Mouse (Mus musculus): ENCODE results near the gene Cabp2.
"Not testable (repeated sequence)": the region's sequence is repeated elsewhere in the genome, so short reads cannot be mapped to it uniquely, and the experiment has no call there.

Cabp2 gene

DNA sequence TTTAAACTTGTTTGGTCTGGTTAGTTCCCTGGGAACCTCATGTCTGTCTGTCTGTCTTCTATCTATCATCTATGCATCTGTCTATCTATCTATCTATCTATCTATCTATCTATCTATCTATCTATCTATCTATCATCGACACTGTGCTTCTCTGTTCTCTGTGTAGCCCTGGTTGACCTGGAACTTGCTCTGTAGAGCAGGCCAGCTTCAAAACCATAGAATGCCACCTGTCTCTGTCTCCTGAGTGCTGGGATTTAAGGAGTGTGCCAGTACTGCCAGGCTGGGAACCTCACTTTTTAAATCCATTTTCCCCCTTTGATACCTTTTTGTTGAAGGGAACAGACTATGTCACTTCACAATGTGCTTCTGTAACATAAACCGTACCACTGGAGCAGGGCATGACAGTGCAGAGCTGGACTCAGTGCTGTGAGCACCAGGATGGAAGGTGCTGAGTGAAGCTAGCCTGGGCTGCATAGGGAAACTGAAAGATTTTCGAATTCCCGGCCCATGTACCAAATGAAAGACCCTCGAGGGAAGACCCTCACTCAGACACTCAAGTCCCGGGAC lies 20.4 kb upstream of the Cabp2 start:
- CTCF ChIA-PET: interaction anchor here in 3 of 4 experiments (0.6 to 1.6 kb wide), 6 partner anchors 9 to 767 kb away, joined by 3 to 7 read pairs (median 4); no protein-coding TSS in a partner anchor
- POLR2A ChIA-PET: interaction anchor here in 2 of 4 experiments (1.1 to 6.3 kb wide), 5 partner anchors 9 to 36 kb away, joined by 3 to 109 read pairs (median 4); partner anchors contain the start of genes Gstp2 (in 2 of the 2) and Cdk2ap2 (in 1 of the 2)

DNA sequence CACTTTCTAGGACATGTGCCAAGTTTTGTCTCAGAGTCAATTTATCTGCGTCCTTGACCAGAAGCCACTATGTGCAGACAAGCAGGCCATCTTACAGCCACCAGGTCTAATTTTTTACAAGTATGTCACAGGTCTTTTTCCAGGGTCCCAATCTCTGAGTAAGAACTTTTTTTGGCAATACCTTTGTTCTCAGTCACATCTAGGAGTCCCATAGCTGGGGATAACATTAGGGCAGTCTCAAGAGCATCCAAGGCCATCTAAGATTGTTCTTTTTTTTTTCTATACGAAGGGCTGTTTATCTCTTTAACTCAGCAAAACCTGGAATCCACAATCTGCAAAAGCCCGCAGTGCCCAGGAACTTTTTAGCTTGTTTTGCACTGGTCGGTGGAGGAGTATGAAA lies 18.0 kb upstream of the Cabp2 start:
- POLR2A ChIA-PET, CTCF ChIA-PET: not testable (repeated sequence)

DNA sequence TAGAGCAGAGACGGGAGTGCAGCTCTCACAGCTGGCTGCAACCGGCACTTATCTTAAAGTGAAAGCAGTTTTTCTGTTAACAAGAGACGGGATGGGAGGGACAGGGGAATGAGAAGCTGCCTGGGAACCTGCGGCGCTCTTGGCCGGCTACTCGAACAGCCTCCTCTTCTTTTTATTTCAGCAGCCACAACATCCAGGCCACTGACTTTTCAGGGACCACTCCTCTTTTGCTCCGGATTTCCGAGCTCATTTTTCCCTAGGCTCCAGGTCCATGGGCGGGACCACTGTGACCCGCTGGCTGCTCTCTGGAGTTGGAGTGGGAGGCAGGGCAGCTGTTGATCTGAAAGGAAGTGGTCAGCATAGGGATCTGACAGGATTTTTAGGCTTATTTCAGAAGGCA lies 16.9 kb upstream of the Cabp2 start:
- POLR2A ChIA-PET, CTCF ChIA-PET: not testable (repeated sequence)

DNA sequence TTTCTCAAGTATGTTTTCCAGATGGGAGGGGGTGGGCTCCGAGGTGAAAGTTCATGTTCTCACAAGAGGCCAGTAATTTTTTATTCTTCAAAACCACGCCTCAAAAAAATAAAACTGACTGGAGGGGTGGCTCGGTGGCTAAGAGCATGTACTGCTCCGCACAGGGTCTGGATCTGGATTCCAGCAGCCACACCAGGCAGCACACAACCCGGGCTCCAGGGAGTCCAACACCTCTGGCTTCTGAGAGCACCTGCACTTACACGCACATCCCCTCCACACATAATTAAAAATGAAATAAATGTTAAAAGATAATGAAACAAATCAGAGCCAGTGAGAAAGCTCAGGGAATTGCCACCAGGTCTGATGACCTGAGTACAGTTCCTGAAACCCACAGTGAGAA lies 15.1 kb upstream of the Cabp2 start:
- ChIA-PET CTCF (no interaction called here), POLR2A (no interaction called here)

GRCm38 (mm10) chr19:4066877-4067276 lies 14.5 kb upstream of the Cabp2 start:
- POLR2A ChIA-PET: interaction anchor here in 2 of 4 experiments (1.5 to 2.7 kb wide), 3 partner anchors 10 to 24 kb away, joined by 4 to 13 read pairs (median 8); no protein-coding TSS in a partner anchor
- CTCF ChIA-PET: interaction anchor here in 1 of 4 experiments (1.2 kb wide), 1 partner anchor 8 kb away, joined by 3 read pairs; no protein-coding TSS in a partner anchor

GRCm38 (mm10) chr19:4068242-4068641 lies 13.1 kb upstream of the Cabp2 start:
- POLR2A ChIA-PET: interaction anchor here in 3 of 4 experiments (0.9 to 2.7 kb wide), 13 partner anchors 9 to 162 kb away, joined by 3 to 13 read pairs (median 4); partner anchors contain the start of genes Cabp2 (in 1 of the 3), Cdk2ap2 (in 1 of the 3), Gstp3 (in 1 of the 3) and Rad9a (in 1 of the 3)
- CTCF ChIA-PET: interaction anchor here in 2 of 4 experiments (0.9 to 2.2 kb wide), 4 partner anchors 10 to 16 kb away, joined by 3 to 6 read pairs (median 4); no protein-coding TSS in a partner anchor

DNA sequence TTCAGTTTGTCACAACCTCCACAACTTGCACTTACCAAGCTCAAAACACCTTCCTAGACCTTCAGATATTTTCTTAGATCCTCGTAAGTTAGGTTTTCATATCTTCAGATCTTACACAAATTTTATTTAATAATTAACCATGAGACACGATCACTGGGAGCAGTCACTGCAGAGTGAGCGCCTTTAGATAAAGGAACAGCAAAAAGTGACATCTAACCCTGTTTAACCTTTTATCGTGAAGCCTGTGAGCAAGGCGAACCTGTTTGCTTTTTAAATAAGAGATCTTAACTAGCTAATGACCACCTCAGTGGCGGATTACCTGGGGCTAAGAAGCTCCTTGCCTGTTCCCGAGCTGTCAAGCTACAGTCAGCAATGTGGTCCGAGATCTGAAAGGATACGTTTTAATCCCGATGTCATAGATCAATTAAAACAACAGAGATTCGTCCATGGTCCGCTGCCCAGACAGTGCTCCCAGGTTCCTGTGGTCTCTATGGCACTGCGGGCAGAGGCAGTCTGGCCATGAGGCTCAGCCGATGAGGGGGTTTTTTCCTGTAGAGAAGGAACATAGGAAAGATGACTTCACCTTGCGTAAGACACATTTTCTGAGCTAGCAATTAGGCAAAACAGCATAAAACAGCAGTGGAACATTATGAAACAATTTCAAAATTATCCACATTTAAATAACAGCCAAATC lies 12.5 kb upstream of the Cabp2 start:
- POLR2A ChIA-PET: interaction anchor here in 2 of 4 experiments (0.9 to 2.7 kb wide), 9 partner anchors 9 to 133 kb away, joined by 3 to 13 read pairs (median 5); partner anchors contain the start of genes Cabp2 (in 1 of the 2), Cdk2ap2 (in 1 of the 2), Gstp3 (in 1 of the 2) and Rad9a (in 1 of the 2)
- CTCF ChIA-PET: interaction anchor here in 2 of 4 experiments (0.9 to 2.2 kb wide), 3 partner anchors 12 to 17 kb away, joined by 3 to 6 read pairs (median 5); no protein-coding TSS in a partner anchor

DNA sequence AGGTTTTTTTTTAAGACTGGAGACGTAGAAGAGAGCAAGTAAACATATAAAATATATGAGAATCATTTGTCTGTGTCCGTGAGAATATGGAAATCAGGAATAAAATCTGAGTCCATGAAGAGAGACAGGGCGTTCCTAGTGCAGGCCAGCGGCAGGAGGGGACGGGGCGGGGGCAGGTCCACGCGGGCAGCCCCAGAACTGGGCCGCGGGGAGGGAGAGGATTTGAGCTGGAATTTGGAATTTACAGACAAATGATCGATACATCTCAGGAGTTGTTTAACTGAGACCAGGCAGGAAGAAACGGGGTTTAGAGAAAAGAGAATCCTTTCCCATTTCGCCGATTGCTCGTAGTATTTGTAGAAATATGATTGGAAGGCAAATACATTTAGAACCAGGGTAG lies 11.1 kb upstream of the Cabp2 start:
- POLR2A ChIA-PET: interaction anchor here in 2 of 4 experiments (0.7 to 1.2 kb wide), 4 partner anchors 10 to 57 kb away, joined by 3 to 4 read pairs (median 4); partner anchors contain the start of genes Cdk2ap2 (in 1 of the 2) and Ndufv1 (in 1 of the 2)
- CTCF ChIA-PET: no interaction called here

- POLR2A ChIA-PET: interaction anchor here in 2 of 4 experiments (0.7 to 1.2 kb wide), 4 partner anchors 10 to 58 kb away, joined by 3 to 4 read pairs (median 4); partner anchors contain the start of genes Cdk2ap2 (in 1 of the 2) and Ndufv1 (in 1 of the 2)
- CTCF ChIA-PET: no interaction called here
These were observed 10.6 kb upstream of the Cabp2 start for GRCm38 (mm10) chr19:4070756-4071155.

GRCm38 (mm10) chr19:4071406-4071805 lies 10.0 kb upstream of the Cabp2 start:
- POLR2A ChIA-PET: interaction anchor here in 1 of 4 experiments (1.1 kb wide), 1 partner anchor 25 kb away, joined by 4 read pairs; the partner anchor contains the start of gene Cdk2ap2
- CTCF ChIA-PET: no interaction called here

GRCm38 (mm10) chr19:4072706-4073424 lies 8.5 kb upstream of the Cabp2 start:
- POLR2A ChIA-PET: interaction anchor here in 3 of 4 experiments (0.8 to 1.8 kb wide), 4 partner anchors 15 to 156 kb away, joined by 3 to 7 read pairs (median 3); partner anchors contain the start of genes Gm49405 (in 1 of the 3) and Nudt8 (in 1 of the 3)
- CTCF ChIA-PET: interaction anchor here in 1 of 4 experiments (0.7 kb wide), 1 partner anchor 22 kb away, joined by 4 read pairs; no protein-coding TSS in a partner anchor

DNA sequence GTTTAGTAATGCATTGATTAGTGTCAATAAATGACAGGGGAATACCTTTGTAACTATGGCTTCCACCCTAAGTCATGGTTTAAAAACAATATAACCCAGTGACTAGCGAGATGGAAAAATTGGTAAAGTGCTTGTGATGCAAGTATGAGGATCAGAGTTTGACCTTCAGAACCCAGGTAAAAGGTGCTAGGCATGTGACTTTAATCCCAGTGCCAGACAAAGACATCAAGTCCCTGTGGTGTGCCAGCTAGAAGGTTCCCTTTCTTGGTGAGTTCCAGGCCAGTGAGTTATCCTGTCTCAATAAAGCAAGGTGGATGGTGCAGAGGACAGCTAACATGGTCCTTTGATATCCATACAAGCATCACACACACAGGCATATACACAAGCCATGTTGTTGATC lies 5.8 kb upstream of the Cabp2 start:
- ChIA-PET POLR2A (no interaction called here), CTCF (no interaction called here)

- ChIA-PET CTCF (interaction anchor here in 1 of 4 experiments (0.6 kb wide), 1 partner anchor 107 kb away, joined by 3 read pairs; the partner anchor contains the start of gene Aldh3b2), POLR2A (interaction anchor here in 2 of 4 experiments (1.0 to 1.5 kb wide), 3 partner anchors 14 to 28 kb away, joined by 3 read pairs; partner anchors contain the start of gene Cdk2ap2 (in 1 of the 2))
These were observed 1.8 kb upstream of the Cabp2 start for GRCm38 (mm10) chr19:4079594-4079993.

DNA sequence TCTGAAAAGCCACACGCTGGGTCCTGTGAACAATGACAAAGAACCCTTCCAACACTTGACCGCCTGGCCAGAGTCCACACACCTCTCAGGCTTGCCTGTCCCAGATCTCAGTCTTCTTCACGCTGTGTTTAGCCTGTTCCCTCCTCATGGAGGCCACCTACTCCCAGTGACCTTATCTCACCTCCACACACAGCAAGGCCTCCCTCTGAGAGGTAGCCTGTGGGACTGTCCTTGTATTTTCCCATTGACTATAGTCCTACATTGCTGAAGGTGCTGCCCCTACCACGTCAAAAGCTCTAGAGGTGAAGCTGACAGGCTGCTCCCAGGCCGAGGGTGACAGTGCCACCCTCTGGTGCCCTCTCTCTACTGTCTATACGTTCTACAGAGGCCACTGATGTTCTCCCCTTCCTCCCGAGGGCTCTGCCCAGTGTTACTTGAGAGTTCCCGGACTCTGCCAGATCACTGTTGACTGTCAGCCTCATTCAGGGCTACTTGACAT lies 818 bp upstream of the Cabp2 start:
- CTCF ChIA-PET: interaction anchor here in 1 of 4 experiments (0.8 kb wide), 1 partner anchor 29 kb away, joined by 3 read pairs; no protein-coding TSS in a partner anchor
- POLR2A ChIA-PET: interaction anchor here in 2 of 4 experiments (0.6 to 6.7 kb wide), 4 partner anchors 12 to 223 kb away, joined by 3 to 45 read pairs (median 4); partner anchors contain the start of gene Cdk2ap2 (in 1 of the 2)

DNA sequence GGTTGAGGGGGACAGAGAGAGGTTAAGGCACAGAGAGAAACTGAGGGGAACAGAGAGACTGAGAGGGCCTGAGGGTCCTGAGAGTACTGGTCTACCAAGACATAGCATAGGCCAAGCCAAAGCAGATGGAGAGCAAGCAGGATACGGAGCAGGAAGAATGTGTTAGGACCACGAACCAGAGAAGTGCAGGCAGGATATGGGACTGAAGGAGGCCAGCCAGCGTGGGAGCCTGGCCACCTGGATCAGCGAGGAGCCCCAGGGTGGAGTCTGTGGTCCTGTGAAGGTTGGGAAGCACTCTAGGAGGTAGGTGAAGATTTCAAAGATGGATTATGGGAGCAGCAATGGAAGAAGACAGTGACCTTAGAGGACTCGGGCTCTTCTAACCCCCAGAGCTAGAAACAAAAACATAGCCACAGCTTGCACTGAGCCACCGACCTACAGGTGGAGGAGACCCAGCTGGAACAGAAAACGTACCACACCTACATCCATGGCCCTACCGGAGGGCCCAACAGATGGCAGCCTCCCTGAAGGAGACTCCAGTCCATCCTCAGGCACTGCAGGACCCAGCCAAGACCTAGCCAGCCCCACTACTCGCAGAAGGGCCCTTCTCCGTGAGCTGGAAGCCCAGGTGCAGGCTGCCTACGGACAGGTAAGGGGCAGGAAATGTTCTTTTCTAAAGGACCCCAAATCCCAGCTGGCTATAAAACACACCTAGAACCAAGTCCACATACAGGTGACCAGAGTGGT lies 1.0 kb downstream of the Cabp2 start:
- CTCF ChIA-PET: interaction anchor here in 2 of 4 experiments (0.6 to 1.2 kb wide), 2 partner anchors 8 to 374 kb away, joined by 3 read pairs; no protein-coding TSS in a partner anchor
- POLR2A ChIA-PET: interaction anchor here in 3 of 4 experiments (0.5 to 6.7 kb wide), 7 partner anchors 12 to 1005 kb away, joined by 3 to 45 read pairs (median 7); partner anchors contain the start of genes Cdk2ap2 (in 2 of the 3) and Ndufv1 (in 1 of the 3)

GRCm38 (mm10) chr19:4083316-4083715 lies 1.9 kb downstream of the Cabp2 start:
- CTCF ChIA-PET: interaction anchor here in 3 of 4 experiments (0.6 to 1.7 kb wide), 8 partner anchors 9 to 373 kb away, joined by 3 to 10 read pairs (median 4); partner anchors contain the start of gene Cdk2ap2 (in 1 of the 3)
- POLR2A ChIA-PET: interaction anchor here in 3 of 4 experiments (0.6 to 6.7 kb wide), 11 partner anchors 11 to 147 kb away, joined by 3 to 45 read pairs (median 4); partner anchors contain the start of genes Cdk2ap2 (in 3 of the 3) and Rad9a (in 1 of the 3)

- POLR2A ChIA-PET: interaction anchor here in 3 of 4 experiments (0.7 to 6.7 kb wide), 16 partner anchors 10 to 199 kb away, joined by 3 to 45 read pairs (median 4); partner anchors contain the start of genes Cdk2ap2 (in 3 of the 3), Ankrd13d (in 1 of the 3), Gstp2 (in 1 of the 3) and Rad9a (in 1 of the 3)
These were observed 2.4 kb downstream of the Cabp2 start for GRCm38 (mm10) chr19:4083826-4084225.

More at GRCm38 (mm10) chr19:4083826-4084225, 2.4 kb downstream of the Cabp2 start:
- CTCF ChIA-PET: interaction anchor here in 3 of 4 experiments (0.6 to 2.4 kb wide), 9 partner anchors 9 to 285 kb away, joined by 3 to 11 read pairs (median 4); partner anchors contain the start of gene Cdk2ap2 (in 1 of the 3)
